Mouse (Mus musculus) left cerebral cortex, adult 11 months (tissue): Measurements from ENCODE around the gene Zc3h4.

ENCODE experiments used
- DNase-seq: peaks from one replicate; pipeline ENCODE4 v3.0.0; 2022; ENCODE audit warnings: low spot score

Gene Zc3h4

GRCm38 (mm10) chr7:16477628-16478027, 76.9 kb downstream of the Zc3h4 start, which contains the start of gene Npas1:
Gene Npas1 (minus strand): TSS chr7:16477728.
- DNase-seq = no peak
